Mouse (Mus musculus): ENCODE measurements around the gene Gm20671. TPM values are rescaled to one million over a fixed set of nuclear protein-coding genes. Genes with fewer than 3 reads are reported as not detected.

Gene Gm20671
- polyA plus RNA-seq, 1 experiment = 5.9 TPM

DNA sequence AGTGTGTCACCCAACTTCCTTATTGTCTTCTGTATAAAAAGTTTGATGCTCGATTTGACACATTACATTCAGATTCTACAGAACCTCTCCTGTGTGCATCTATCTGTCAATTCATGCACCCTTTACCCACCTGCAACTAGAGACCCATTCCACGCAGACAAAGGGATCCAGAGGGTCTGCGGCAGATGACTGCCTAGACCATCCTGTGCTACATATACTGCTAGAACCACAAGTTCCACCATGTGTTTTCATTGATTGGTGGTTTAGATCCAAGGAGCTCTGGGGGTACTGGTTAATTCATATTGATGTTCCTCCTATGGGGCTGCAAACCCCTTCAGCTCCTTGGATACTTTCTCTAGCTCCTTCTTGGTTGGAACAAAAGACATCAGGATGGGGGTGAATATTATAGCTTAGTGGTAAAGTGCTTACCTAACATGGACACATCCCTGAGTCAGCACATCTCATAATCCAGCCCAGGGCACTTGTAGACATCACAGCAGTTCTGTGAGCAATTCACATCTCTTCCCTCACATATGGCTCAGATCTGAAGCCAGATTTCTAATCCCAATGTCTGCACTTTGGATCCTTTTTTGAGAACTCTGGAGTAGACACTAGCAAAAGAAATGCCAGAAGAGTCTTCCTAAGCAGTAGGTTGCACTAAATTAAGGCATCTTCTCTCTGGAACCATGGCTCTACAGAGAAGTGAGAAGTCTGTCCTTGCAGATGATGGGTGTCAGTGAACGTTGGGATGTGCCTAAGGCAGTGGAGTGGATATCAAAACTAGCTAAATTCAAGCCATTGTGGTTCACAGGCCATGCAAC is 114.5 kb downstream of the Gm20671 start:
- Histone ChIP-seq H3K36me3 (ENCODE audit: control insufficient read depth, insufficient read depth, low read length) (no peaks in the 10 kb centered on the region), H3K4me1 (ENCODE audit: control insufficient read depth, insufficient read depth, insufficient read length) (no peaks in the 10 kb centered on the region), H3K27ac (ENCODE audit: insufficient read depth, low read length) (no peak overlapping the region), H3K27me3 (ENCODE audit: control insufficient read depth, insufficient read depth, low read length) (no peaks in the 10 kb centered on the region; the same call in 1 of the 2 replicates), H3K4me3 (ENCODE audit: extremely low read depth, insufficient read depth, insufficient read length) (no peak overlapping the region)
- WGBS = 82% methylated on average over 4 of the region's 4 CpGs
- DNase-seq (ENCODE audit: low read depth in 1 of 2, low spot score in 2 of 2) = no peak
- no peak for TF ChIP-seq POLR2A (IDR thresholded peaks at IDR 0.05; ENCODE audit: low read depth, low read length)
- no peak for TF ChIP-seq CTCF (IDR thresholded peaks at IDR 0.05; ENCODE audit: extremely low read depth, insufficient read depth, insufficient read length, insufficient replicate concordance)

DNA sequence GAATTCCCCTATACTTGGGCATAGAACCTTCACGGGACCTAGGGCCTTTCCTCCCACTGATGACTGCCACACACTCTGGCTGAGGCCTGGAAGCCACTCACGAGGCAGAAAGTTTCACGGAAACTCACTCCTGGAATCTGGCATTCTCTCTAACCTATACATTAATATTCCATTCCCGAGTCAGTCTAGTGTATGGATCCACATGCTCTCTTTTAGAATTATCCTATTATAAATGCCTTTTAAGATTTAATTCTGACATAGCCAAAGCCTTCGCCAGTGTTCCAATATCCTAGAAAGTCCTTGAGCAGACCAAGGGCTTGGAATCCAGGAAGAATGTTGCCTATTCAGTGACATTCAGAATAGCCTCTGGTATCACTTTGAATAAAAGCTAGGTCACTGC is 115.4 kb downstream of the Gm20671 start:
- no peak for TF ChIP-seq CTCF (IDR thresholded peaks at IDR 0.05; ENCODE audit: extremely low read depth, insufficient read depth, insufficient read length, insufficient replicate concordance)
- no peak for TF ChIP-seq POLR2A (IDR thresholded peaks at IDR 0.05; ENCODE audit: low read depth, low read length)
- 87% methylated on average over 5 of the region's 5 CpGs for WGBS
- H3K4me1 ChIP-seq (ENCODE audit: control insufficient read depth, insufficient read depth, insufficient read length) = no peaks in the 10 kb centered on the region
- H3K36me3 ChIP-seq (ENCODE audit: control insufficient read depth, insufficient read depth, low read length) = no peaks in the 10 kb centered on the region
- H3K27me3 ChIP-seq (ENCODE audit: control insufficient read depth, insufficient read depth, low read length) = no peaks in the 10 kb centered on the region; the same call in 1 of the 2 replicates
- H3K4me3 ChIP-seq (ENCODE audit: extremely low read depth, insufficient read depth, insufficient read length) = no peak overlapping the region
- no peak overlapping the region for H3K27ac ChIP-seq (ENCODE audit: insufficient read depth, low read length)
- no peak for DNase-seq (ENCODE audit: low read depth in 1 of 2, low spot score in 2 of 2)

DNA sequence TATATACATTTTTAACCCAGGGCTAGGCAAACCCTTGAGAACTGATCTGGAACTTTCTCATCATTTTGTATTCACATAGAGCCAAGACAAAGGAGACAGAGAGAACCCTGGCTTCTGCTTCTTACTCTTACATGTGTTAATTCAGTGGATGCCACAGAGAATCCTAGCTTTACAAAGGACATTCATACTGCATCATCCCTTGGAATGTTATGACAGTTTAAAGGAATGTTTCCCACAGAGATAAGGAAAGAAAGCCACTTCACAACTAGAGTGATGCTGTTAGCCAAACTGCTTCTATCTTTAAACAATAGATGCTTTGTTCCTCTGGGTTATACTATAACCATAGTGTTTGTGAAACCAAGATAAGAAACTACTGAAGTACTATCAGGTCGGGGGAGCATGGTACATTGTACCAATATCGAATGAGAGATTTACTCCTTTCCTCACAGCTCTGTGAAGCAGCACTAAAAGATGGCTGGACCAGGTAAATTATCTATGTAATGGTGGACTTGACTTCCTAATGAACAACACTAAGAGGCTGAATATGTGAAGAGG is 120.6 kb downstream of the Gm20671 start:
- H3K4me3 ChIP-seq (ENCODE audit: extremely low read depth, insufficient read depth, insufficient read length) = no peak overlapping the region
- TF ChIP-seq POLR2A (IDR thresholded peaks at IDR 0.05; ENCODE audit: low read depth, low read length) (no peak), CTCF (IDR thresholded peaks at IDR 0.05; ENCODE audit: extremely low read depth, insufficient read depth, insufficient read length, insufficient replicate concordance) (no peak)
- no peaks in the 10 kb centered on the region for H3K36me3 ChIP-seq (ENCODE audit: control insufficient read depth, insufficient read depth, low read length)
- no peaks in the 10 kb centered on the region for H3K4me1 ChIP-seq (ENCODE audit: control insufficient read depth, insufficient read depth, insufficient read length)
- 70% methylated on average over 2 of the region's 2 CpGs for WGBS
- H3K27ac ChIP-seq (ENCODE audit: insufficient read depth, low read length) = no peak overlapping the region
- DNase-seq (ENCODE audit: low read depth in 1 of 2, low spot score in 2 of 2) = no peak
- H3K27me3 ChIP-seq (ENCODE audit: control insufficient read depth, insufficient read depth, low read length) = no peaks in the 10 kb centered on the region; the same call in 1 of the 2 replicates

DNA sequence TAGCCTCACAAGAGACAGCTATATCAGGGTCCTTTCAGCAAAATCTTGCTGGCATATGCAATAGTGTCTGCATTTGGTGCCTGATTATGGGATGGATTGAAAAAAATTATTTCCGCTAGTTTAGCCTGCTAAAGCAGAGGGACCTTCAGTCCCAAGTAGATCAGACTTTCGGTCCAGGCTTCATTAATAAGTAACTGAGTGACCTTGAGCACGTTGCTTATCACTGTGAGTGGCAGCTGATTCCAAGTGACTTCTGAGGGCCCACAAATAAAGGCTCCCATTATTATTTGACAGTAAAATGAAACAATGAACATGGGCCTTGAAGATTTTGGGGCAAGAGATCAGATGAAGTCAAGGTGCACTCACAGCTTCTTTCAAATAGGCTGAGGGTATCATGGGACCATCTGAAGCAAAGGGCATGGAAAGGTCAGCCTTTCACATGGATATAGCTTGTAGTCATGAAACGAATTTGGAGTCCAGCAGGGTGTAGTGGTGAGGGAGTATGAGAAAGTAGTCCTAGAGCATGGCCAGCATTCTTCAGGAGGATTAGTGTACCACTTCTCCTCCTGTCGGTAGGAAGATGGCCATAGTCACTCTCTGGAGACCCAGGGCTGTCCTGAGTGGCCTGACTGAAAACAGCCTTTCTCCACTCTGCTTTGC is 129.6 kb downstream of the Gm20671 start:
- 82% methylated on average over 5 of the region's 5 CpGs for WGBS
- Histone ChIP-seq H3K4me3 (ENCODE audit: extremely low read depth, insufficient read depth, insufficient read length) (no peak overlapping the region), H3K4me1 (ENCODE audit: control insufficient read depth, insufficient read depth, insufficient read length) (no peaks in the 10 kb centered on the region), H3K36me3 (ENCODE audit: control insufficient read depth, insufficient read depth, low read length) (no peaks in the 10 kb centered on the region), H3K27ac (ENCODE audit: insufficient read depth, low read length) (no peak overlapping the region), H3K27me3 (ENCODE audit: control insufficient read depth, insufficient read depth, low read length) (no peaks in the 10 kb centered on the region)
- TF ChIP-seq POLR2A (IDR thresholded peaks at IDR 0.05; ENCODE audit: low read depth, low read length) (no peak), CTCF (IDR thresholded peaks at IDR 0.05; ENCODE audit: extremely low read depth, insufficient read depth, insufficient read length, insufficient replicate concordance) (no peak)
- no peak for DNase-seq (ENCODE audit: low read depth in 1 of 2, low spot score in 2 of 2)

DNA sequence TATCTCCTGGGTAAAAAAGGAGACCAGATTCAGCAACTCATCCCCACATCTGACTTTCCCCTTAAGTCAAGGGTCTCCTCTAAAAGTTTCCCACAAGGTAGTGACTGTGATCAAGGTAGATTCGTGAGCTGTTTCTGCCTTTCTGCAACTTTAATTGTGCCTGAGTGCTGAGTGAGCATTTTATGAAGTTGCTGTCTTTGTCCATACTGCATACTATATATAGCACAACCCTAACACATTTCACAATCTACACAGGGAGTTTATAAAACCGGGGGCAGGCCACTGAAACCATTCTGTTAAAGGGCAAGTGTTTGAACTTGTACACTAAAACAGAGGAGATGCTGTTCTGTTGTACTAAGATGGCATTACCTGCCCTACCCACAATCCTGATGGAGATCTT is 133.5 kb downstream of the Gm20671 start:
- TF ChIP-seq POLR2A (IDR thresholded peaks at IDR 0.05; ENCODE audit: low read depth, low read length) (no peak), CTCF (IDR thresholded peaks at IDR 0.05; ENCODE audit: extremely low read depth, insufficient read depth, insufficient read length, insufficient replicate concordance) (no peak)
- Histone ChIP-seq H3K27ac (ENCODE audit: insufficient read depth, low read length) (no peak overlapping the region), H3K4me1 (ENCODE audit: control insufficient read depth, insufficient read depth, insufficient read length) (no peaks in the 10 kb centered on the region), H3K36me3 (ENCODE audit: control insufficient read depth, insufficient read depth, low read length) (no peaks in the 10 kb centered on the region), H3K4me3 (ENCODE audit: extremely low read depth, insufficient read depth, insufficient read length) (no peak overlapping the region), H3K27me3 (ENCODE audit: control insufficient read depth, insufficient read depth, low read length) (no peaks in the 10 kb centered on the region)
- DNase-seq (ENCODE audit: low read depth in 1 of 2, low spot score in 2 of 2) = no peak
- WGBS = 49% methylated on average over 2 of the region's 2 CpGs

Other genes starting within 250 kb of the Gm20671 start
- 0.55 and 0.58 TPM in 2 replicates for gene Yes1, start 215.9 kb downstream of the Gm20671 start, polyA plus RNA-seq (2012; rRNA removed)
- 32.3 and 38.5 TPM in 2 replicates for gene Pisd, start 41.5 kb downstream of the Gm20671 start, polyA plus RNA-seq (2012; rRNA removed)
- gene Prr14l, start 27.1 kb upstream of the Gm20671 start, polyA plus RNA-seq (2012; rRNA removed) = 15.1 and 23.0 TPM in 2 replicates
- gene Depdc5, start 36.6 kb upstream of the Gm20671 start, polyA plus RNA-seq (2012; rRNA removed) = 12.4 and 14.4 TPM in 2 replicates
- 95.0 and 108 TPM in 2 replicates for gene Ywhah, start 191.7 kb upstream of the Gm20671 start, polyA plus RNA-seq (2012; rRNA removed)

Measured in spleen, adult 2 months (tissue).